Mouse (Mus musculus): ENCODE measurements around the gene Sept8. TPM values are rescaled to one million over a fixed set of nuclear protein-coding genes. Genes with fewer than 3 reads are reported as not detected.
A peak's percentile ranks its signal among the peaks of the same experiment; 100 is the strongest.

Gene Sept8
- polyA plus RNA-seq, 1 experiment from 2014 or later, result 33.8 TPM

- peaks cover 45% of the 10 kb centered on the region for H3K27me3 ChIP-seq (ENCODE audit: control insufficient read depth, insufficient read depth, low read length)
- H3K4me3 ChIP-seq (replicated peaks; ENCODE audit: low read length), result peak within 1 kb of the TSS; percentile 52
- peak; percentile 66 for ATAC-seq (ENCODE audit: insufficient read depth, low FRiP score)
- H3K36me3 ChIP-seq (ENCODE audit: control insufficient read depth, insufficient read depth, low read length), result no peaks in the 10 kb centered on the region
- H3K9ac ChIP-seq (ENCODE audit: low read length), result peak within 1 kb of the TSS; percentile 60
- WGBS, result 4% methylated on average over 40 of the region's 40 CpGs
- peak within 1 kb of the TSS; percentile 75 for H3K4me2 ChIP-seq (ENCODE audit: low read depth, low read length)
- no peaks in the 10 kb centered on the region for H3K9me3 ChIP-seq (replicated peaks; ENCODE audit: control insufficient read depth, low read length)
- no peak within 1 kb of the TSS for H3K27ac ChIP-seq (ENCODE audit: low read length)
- peaks cover 15% of the 10 kb centered on the region for H3K4me1 ChIP-seq (ENCODE audit: control insufficient read depth, insufficient read depth, low read length)
Measured at GRCm38 (mm10) chr11:53479783-53480301, 39.2 kb upstream of the Sept8 start, which contains the start of the genes Gm9945 and Sowaha. Gm9945 (plus strand) TSS chr11:53480166. Sowaha (minus strand) TSS chr11:53480274.

- no peak overlapping the region for H3K9ac ChIP-seq (ENCODE audit: low read length)
- H3K36me3 ChIP-seq (ENCODE audit: control insufficient read depth, insufficient read depth, low read length), result no peaks in the 10 kb centered on the region
- H3K4me1 ChIP-seq (ENCODE audit: control insufficient read depth, insufficient read depth, low read length), result peaks cover 15% of the 10 kb centered on the region
- H3K4me2 ChIP-seq (ENCODE audit: low read depth, low read length), result no peak overlapping the region
- 70% methylated on average over 4 of the region's 4 CpGs for WGBS
- H3K9me3 ChIP-seq (replicated peaks; ENCODE audit: control insufficient read depth, low read length), result no peaks in the 10 kb centered on the region
- peaks cover 35% of the 10 kb centered on the region for H3K27me3 ChIP-seq (ENCODE audit: control insufficient read depth, insufficient read depth, low read length)
- H3K4me3 ChIP-seq (replicated peaks; ENCODE audit: low read length), result no peak overlapping the region
- H3K27ac ChIP-seq (ENCODE audit: low read length), result no peak overlapping the region
- ATAC-seq (ENCODE audit: insufficient read depth, low FRiP score), result no peak
Measured at GRCm38 (mm10) chr11:53481088-53481730, 37.8 kb upstream of the Sept8 start.

DNA sequence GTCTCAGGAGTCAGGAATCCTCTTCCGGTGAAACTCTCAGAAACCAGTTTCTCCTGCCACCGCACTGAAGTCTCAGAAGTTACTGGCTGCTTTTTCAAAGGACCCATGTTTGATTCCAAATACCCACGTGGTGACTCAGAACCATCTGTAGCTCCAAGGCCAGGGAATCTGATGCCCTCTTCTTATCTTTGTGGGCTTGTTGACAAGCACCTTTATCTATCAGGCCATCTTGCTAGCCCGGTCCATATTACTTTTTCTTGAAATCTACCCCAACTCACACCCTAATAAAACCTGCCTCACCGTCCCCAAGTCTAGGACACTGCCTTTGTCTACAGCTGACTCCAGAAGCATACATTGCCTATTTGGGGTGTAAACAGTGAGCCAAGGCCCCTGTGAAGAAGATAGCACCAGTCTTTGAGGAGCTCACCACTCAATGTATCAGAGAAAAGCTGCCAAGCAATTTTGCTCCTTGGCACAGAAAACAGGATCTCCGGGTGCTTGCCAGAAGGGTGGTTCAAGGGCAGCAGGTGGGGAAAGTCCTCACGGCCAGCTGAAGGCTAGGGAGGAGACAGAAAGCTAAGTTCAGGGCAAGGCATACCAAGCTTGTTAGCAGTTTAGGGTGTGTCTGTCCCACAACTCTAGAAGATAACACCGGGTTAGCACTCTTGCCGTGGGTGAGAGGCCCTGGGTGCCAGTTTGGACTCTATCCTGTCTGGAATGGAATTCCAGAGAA lies 35.7 kb upstream of the Sept8 start:
- Histone ChIP-seq H3K9me3 (replicated peaks; ENCODE audit: control insufficient read depth, low read length) (no peaks in the 10 kb centered on the region), H3K9ac (ENCODE audit: low read length) (no peak overlapping the region), H3K27ac (ENCODE audit: low read length) (peak overlapping the region; percentile 50; the same call in 1 of the 2 replicates), H3K27me3 (ENCODE audit: control insufficient read depth, insufficient read depth, low read length) (peaks cover 23% of the 10 kb centered on the region), H3K4me3 (replicated peaks; ENCODE audit: low read length) (no peak overlapping the region), H3K4me2 (ENCODE audit: low read depth, low read length) (no peak overlapping the region), H3K36me3 (ENCODE audit: control insufficient read depth, insufficient read depth, low read length) (no peaks in the 10 kb centered on the region), H3K4me1 (ENCODE audit: control insufficient read depth, insufficient read depth, low read length) (peaks cover 21% of the 10 kb centered on the region)
- ATAC-seq (ENCODE audit: insufficient read depth, low FRiP score), result peak; percentile 66
- 48% methylated on average over 9 of the region's 9 CpGs for WGBS

- H3K27me3 ChIP-seq (ENCODE audit: control insufficient read depth, insufficient read depth, low read length), result 0 out of 2 replicates have a peak, but pooled peaks cover 2% of the 10 kb centered on the region
- no peak overlapping the region for H3K9ac ChIP-seq (ENCODE audit: low read length)
- H3K9me3 ChIP-seq (replicated peaks; ENCODE audit: control insufficient read depth, low read length), result no peaks in the 10 kb centered on the region
- ATAC-seq (ENCODE audit: insufficient read depth, low FRiP score), result no peak
- H3K27ac ChIP-seq (ENCODE audit: low read length), result no peak overlapping the region
- no peak overlapping the region for H3K4me3 ChIP-seq (replicated peaks; ENCODE audit: low read length)
- WGBS, result 44% methylated on average over 3 of the region's 3 CpGs
- no peaks in the 10 kb centered on the region for H3K36me3 ChIP-seq (ENCODE audit: control insufficient read depth, insufficient read depth, low read length)
- H3K4me1 ChIP-seq (ENCODE audit: control insufficient read depth, insufficient read depth, low read length), result peaks cover 6% of the 10 kb centered on the region; the same call in 1 of the 2 replicates
- no peak overlapping the region for H3K4me2 ChIP-seq (ENCODE audit: low read depth, low read length)
Measured at GRCm38 (mm10) chr11:53485719-53486118, 33.3 kb upstream of the Sept8 start.

DNA sequence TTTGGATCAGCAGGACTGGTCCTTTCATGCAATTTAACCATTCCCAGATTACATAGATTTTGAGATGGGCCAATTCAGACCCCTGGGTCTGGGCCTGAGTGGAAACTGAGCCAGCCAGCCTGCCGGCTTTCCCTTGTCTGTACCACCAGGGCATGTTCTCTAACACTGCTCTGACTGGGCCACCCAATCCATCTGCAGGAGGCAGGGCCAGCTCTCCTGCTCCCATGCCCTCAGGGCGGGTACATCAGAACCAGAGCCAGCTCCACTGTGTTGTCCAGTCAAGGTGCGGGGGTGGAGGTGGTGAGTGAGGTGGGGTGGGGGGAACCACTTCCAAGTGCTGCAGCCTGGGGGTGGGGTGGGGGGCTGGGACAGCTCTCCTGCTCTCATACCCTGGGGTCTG lies 32.7 kb upstream of the Sept8 start:
- Histone ChIP-seq H3K27ac (ENCODE audit: low read length) (no peak overlapping the region), H3K9ac (ENCODE audit: low read length) (no peak overlapping the region), H3K9me3 (replicated peaks; ENCODE audit: control insufficient read depth, low read length) (no peaks in the 10 kb centered on the region), H3K4me1 (ENCODE audit: control insufficient read depth, insufficient read depth, low read length) (peaks cover 6% of the 10 kb centered on the region; the same call in 1 of the 2 replicates), H3K36me3 (ENCODE audit: control insufficient read depth, insufficient read depth, low read length) (no peaks in the 10 kb centered on the region), H3K4me3 (replicated peaks; ENCODE audit: low read length) (no peak overlapping the region), H3K27me3 (ENCODE audit: control insufficient read depth, insufficient read depth, low read length) (0 out of 2 replicates have a peak, but pooled peaks cover 2% of the 10 kb centered on the region), H3K4me2 (ENCODE audit: low read depth, low read length) (no peak overlapping the region)
- ATAC-seq (ENCODE audit: insufficient read depth, low FRiP score), result no peak
- 65% methylated on average over 3 of the region's 3 CpGs for WGBS

- ATAC-seq (ENCODE audit: insufficient read depth, low FRiP score), result peak; percentile 75; the same call in 1 of the 2 replicates
- no peak overlapping the region; the same call in 1 of the 2 replicates for H3K9ac ChIP-seq (ENCODE audit: low read length)
- 8% methylated on average over 27 of the region's 27 CpGs for WGBS
Measured at GRCm38 (mm10) chr11:53486822-53487594, 32.0 kb upstream of the Sept8 start.

GRCm38 (mm10) chr11:53489007-53489406 lies 30.1 kb upstream of the Sept8 start:
- H3K4me1 ChIP-seq (ENCODE audit: control insufficient read depth, insufficient read depth, low read length), result peaks cover 6% of the 10 kb centered on the region; the same call in 1 of the 2 replicates
- ATAC-seq (ENCODE audit: insufficient read depth, low FRiP score), result no peak

More at GRCm38 (mm10) chr11:53486822-53487594, 32.0 kb upstream of the Sept8 start:
- Histone ChIP-seq H3K4me1 (ENCODE audit: control insufficient read depth, insufficient read depth, low read length) (peaks cover 6% of the 10 kb centered on the region; the same call in 1 of the 2 replicates), H3K27me3 (ENCODE audit: control insufficient read depth, insufficient read depth, low read length) (0 out of 2 replicates have a peak, but pooled peaks cover 2% of the 10 kb centered on the region), H3K4me2 (ENCODE audit: low read depth, low read length) (peak overlapping the region; percentile 29), H3K27ac (ENCODE audit: low read length) (no peak overlapping the region), H3K4me3 (replicated peaks; ENCODE audit: low read length) (peak overlapping the region; percentile 15), H3K36me3 (ENCODE audit: control insufficient read depth, insufficient read depth, low read length) (no peaks in the 10 kb centered on the region), H3K9me3 (replicated peaks; ENCODE audit: control insufficient read depth, low read length) (no peaks in the 10 kb centered on the region)

GRCm38 (mm10) chr11:53489421-53489820 lies 29.6 kb upstream of the Sept8 start:
- 79% methylated on average over 9 of the region's 9 CpGs for WGBS
- Histone ChIP-seq H3K4me1 (ENCODE audit: control insufficient read depth, insufficient read depth, low read length) (peaks cover 6% of the 10 kb centered on the region; the same call in 1 of the 2 replicates), H3K9me3 (replicated peaks; ENCODE audit: control insufficient read depth, low read length) (no peaks in the 10 kb centered on the region), H3K4me2 (ENCODE audit: low read depth, low read length) (no peak overlapping the region), H3K4me3 (replicated peaks; ENCODE audit: low read length) (no peak overlapping the region), H3K27me3 (ENCODE audit: control insufficient read depth, insufficient read depth, low read length) (0 out of 2 replicates have a peak, but pooled peaks cover 2% of the 10 kb centered on the region), H3K27ac (ENCODE audit: low read length) (no peak overlapping the region), H3K9ac (ENCODE audit: low read length) (no peak overlapping the region), H3K36me3 (ENCODE audit: control insufficient read depth, insufficient read depth, low read length) (no peaks in the 10 kb centered on the region)
- no peak for ATAC-seq (ENCODE audit: insufficient read depth, low FRiP score)

More at GRCm38 (mm10) chr11:53489007-53489406, 30.1 kb upstream of the Sept8 start:
- no peak overlapping the region for H3K9ac ChIP-seq (ENCODE audit: low read length)
- no peak overlapping the region for H3K27ac ChIP-seq (ENCODE audit: low read length)
- no peak overlapping the region for H3K4me3 ChIP-seq (replicated peaks; ENCODE audit: low read length)
- no peaks in the 10 kb centered on the region for H3K9me3 ChIP-seq (replicated peaks; ENCODE audit: control insufficient read depth, low read length)
- 96% methylated on average over 5 of the region's 5 CpGs for WGBS
- no peak overlapping the region for H3K4me2 ChIP-seq (ENCODE audit: low read depth, low read length)
- no peaks in the 10 kb centered on the region for H3K36me3 ChIP-seq (ENCODE audit: control insufficient read depth, insufficient read depth, low read length)
- H3K27me3 ChIP-seq (ENCODE audit: control insufficient read depth, insufficient read depth, low read length), result 0 out of 2 replicates have a peak, but pooled peaks cover 2% of the 10 kb centered on the region

All from stomach, embryonic 16.5 days (tissue).